Mouse (Mus musculus): Measurements from ENCODE around the gene Fbxo45. TPM values are rescaled to one million over a fixed set of nuclear protein-coding genes. Genes with fewer than 3 reads are reported as not detected.
"Not testable (repeated sequence)": the region's sequence is repeated elsewhere in the genome, so short reads cannot be mapped to it uniquely, and the experiment has no call there.

Gene Fbxo45
- 10 to 100 TPM; 13.8 to 13.9 TPM for total RNA-seq (2021)
- long read RNA-seq, experiment 1, full-length matches to known transcripts, result 11 of 14 reads
- long read RNA-seq, experiment 1, partial matches to known transcripts, result 0 of 14 reads
- long read RNA-seq, experiment 1, other reads (novel, unspliced or antisense), result 3 of 14 reads
- long read RNA-seq, experiment 2, full-length matches to known transcripts, result 28 of 35 reads
- long read RNA-seq, experiment 2, partial matches to known transcripts, result 1 of 35 reads
- long read RNA-seq, experiment 2, other reads (novel, unspliced or antisense), result 6 of 35 reads

- peak; percentile 97 for DNase-seq
Observed at GRCm38 (mm10) chr16:32246952-32247370, at the start of gene Fbxo45, which contains the start of gene Wdr53. Gene Fbxo45, minus strand, starts transcription at chr16:32247158. Gene Wdr53, plus strand, starts transcription at chr16:32247227.

- DNase-seq, result no peak
Observed at GRCm38 (mm10) chr16:32291821-32292220, 44.9 kb upstream of the Fbxo45 start.

GRCm38 (mm10) chr16:32282608-32283007, 35.6 kb upstream of the Fbxo45 start:
- no peak for DNase-seq

GRCm38 (mm10) chr16:32280211-32280610, 33.3 kb upstream of the Fbxo45 start:
- DNase-seq, result no peak

- DNase-seq, result no peak
Observed at GRCm38 (mm10) chr16:32278396-32278795, 31.4 kb upstream of the Fbxo45 start.

GRCm38 (mm10) chr16:32277308-32278256, 30.6 kb upstream of the Fbxo45 start, which contains the start of gene Rnf168:
Gene Rnf168, plus strand, starts transcription at chr16:32277459.
- peak; percentile 89 for DNase-seq

- DNase-seq, result no peak
Observed at GRCm38 (mm10) chr16:32275830-32276229, 28.9 kb upstream of the Fbxo45 start.

GRCm38 (mm10) chr16:32275041-32275440, 28.1 kb upstream of the Fbxo45 start:
- no peak for DNase-seq

- DNase-seq, result no peak
Observed at GRCm38 (mm10) chr16:32273338-32273737, 26.4 kb upstream of the Fbxo45 start.

- peak; percentile 63 for DNase-seq
Observed at GRCm38 (mm10) chr16:32271291-32271690, 24.3 kb upstream of the Fbxo45 start, which contains the start of gene Smco1. Gene Smco1, plus strand, starts transcription at chr16:32271468.

- not testable (repeated sequence) for DNase-seq
Observed at GRCm38 (mm10) chr16:32264225-32264624, 17.3 kb upstream of the Fbxo45 start.

GRCm38 (mm10) chr16:32246351-32246791, 587 bp downstream of the Fbxo45 start:
- DNase-seq, result peak; percentile 31

- DNase-seq, result no peak
Observed at GRCm38 (mm10) chr16:32243901-32244300, 3.1 kb downstream of the Fbxo45 start.

GRCm38 (mm10) chr16:32239428-32240312, 7.3 kb downstream of the Fbxo45 start:
- DNase-seq, result no peak

GRCm38 (mm10) chr16:32237930-32238680, 8.9 kb downstream of the Fbxo45 start:
- no peak for DNase-seq

GRCm38 (mm10) chr16:32232050-32232449, 14.9 kb downstream of the Fbxo45 start:
- not testable (repeated sequence) for DNase-seq

GRCm38 (mm10) chr16:32222399-32222798, 24.6 kb downstream of the Fbxo45 start:
- no peak for DNase-seq

GRCm38 (mm10) chr16:32221803-32222202, 25.2 kb downstream of the Fbxo45 start:
- DNase-seq, result no peak

- no peak for DNase-seq
Observed at GRCm38 (mm10) chr16:32214804-32215576, 32.0 kb downstream of the Fbxo45 start.

- DNase-seq, result no peak
Observed at GRCm38 (mm10) chr16:32214156-32214555, 32.8 kb downstream of the Fbxo45 start.

Data from gastrocnemius, postnatal 25 days (tissue).